Mouse (Mus musculus): Measurements from ENCODE around the gene Pla2g4b.

DNA sequence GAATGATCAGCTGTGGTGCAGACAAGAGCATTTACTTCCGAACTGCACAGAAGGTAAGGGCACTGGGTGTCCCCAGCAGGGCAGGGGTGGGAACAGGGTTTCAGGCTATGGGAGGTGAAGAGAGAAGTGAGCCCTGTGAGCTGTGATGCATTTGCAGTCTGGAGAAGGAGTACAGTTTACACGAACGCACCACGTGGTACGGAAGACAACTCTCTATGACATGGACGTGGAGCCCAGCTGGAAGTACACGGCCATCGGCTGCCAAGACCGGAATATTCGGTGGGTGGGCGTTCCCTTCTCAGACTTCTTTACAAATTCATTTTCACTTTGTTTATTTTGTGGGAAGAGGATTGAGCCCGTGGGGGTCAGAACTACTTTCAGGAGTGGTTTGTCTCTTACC, 15.6 kb upstream of the Pla2g4b start:
- TF ChIP-seq POLR2A (IDR thresholded peaks at IDR 0.05; ENCODE audit: low read depth, low read length) (no peak), CTCF (IDR thresholded peaks at IDR 0.05; ENCODE audit: borderline replicate concordance, insufficient read depth, low read length) (no peak)
